Mouse (Mus musculus): ENCODE measurements around the gene Col20a1. TPM values are rescaled to one million over a fixed set of nuclear protein-coding genes. Genes with fewer than 3 reads are reported as not detected.

The Col20a1 gene
- polyA plus RNA-seq, 1 experiment: 0.24 TPM

DNA sequence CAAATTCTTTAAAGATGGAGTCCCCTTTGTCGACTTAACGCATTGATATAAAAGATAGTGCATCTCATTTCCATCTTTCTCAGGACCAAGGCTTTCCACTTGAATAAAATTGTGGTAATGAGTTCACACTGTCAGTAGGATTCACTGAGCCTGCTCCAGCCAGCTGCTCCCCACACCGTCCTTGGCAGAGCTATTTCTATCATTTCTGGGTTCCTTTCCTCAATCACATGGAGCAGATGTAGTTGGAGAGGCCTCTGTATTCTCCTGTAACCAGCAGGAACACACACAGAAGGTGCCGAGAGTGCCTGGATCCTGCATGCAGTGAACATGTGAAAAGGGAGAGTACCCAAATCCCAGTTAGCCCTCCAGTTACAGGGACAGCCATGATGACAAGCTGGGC is 4.0 kb downstream of the Col20a1 start:
- H3K4me3 ChIP-seq: no peak overlapping the region
- no peak overlapping the region for H3ac ChIP-seq (ENCODE audit: control insufficient read depth, insufficient read length)
- H3K27me3 ChIP-seq (ENCODE audit: control insufficient read depth, insufficient read depth, insufficient read length): peaks cover 5% of the 10 kb centered on the region
- H3K36me3 ChIP-seq (ENCODE audit: control insufficient read depth, insufficient read depth): no peaks in the 10 kb centered on the region
- H3K4me2 ChIP-seq (ENCODE audit: low read depth): no peak overlapping the region
- TF ChIP-seq CEBPB (IDR thresholded peaks at IDR 0.05; ENCODE audit: insufficient read depth, poor library complexity, severe bottlenecking): no peak
- TF ChIP-seq MYOG (IDR thresholded peaks at IDR 0.05; ENCODE audit: control insufficient read depth in 1 of 3, insufficient read depth in 1 of 3, insufficient read length in 2 of 3, low read depth in 2 of 3): no peak
- TF ChIP-seq POLR2AphosphoS2 (IDR thresholded peaks at IDR 0.05; ENCODE audit: insufficient read length, low read depth): peak; percentile 37
- no peaks in the 10 kb centered on the region for H3K79me2 ChIP-seq (ENCODE audit: control insufficient read depth, insufficient read depth)

DNA sequence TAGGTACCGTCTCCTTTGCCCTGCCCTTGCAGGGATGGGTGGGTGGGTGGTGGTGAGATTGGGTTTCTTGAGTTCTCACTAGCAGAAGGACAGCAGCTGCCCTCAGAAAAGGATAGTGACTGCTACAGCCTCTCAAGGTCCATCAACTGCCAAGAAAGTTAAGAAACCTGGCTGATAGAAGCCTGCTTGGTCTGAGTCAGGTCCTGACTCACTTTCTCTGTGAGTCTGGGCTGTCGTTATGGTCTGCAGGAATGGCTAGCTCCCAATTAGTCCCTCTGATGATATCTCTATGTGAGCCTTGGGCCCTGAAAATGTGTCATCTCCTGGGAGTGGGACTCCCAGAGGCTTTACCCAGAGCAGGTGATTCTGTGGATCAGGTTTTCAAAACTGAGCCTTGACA is 8.0 kb downstream of the Col20a1 start:
- TF ChIP-seq REST (IDR thresholded peaks at IDR 0.05; ENCODE audit: insufficient read depth, insufficient read length): no peak
- Histone ChIP-seq H3ac (ENCODE audit: control insufficient read depth, insufficient read length) (no peak overlapping the region), H3K4me2 (ENCODE audit: low read depth) (no peak overlapping the region), H3K4me3 (no peak overlapping the region), H3K79me2 (ENCODE audit: control insufficient read depth, insufficient read depth) (no peaks in the 10 kb centered on the region), H3K36me3 (ENCODE audit: control insufficient read depth, insufficient read depth) (no peaks in the 10 kb centered on the region), H3K27me3 (ENCODE audit: control insufficient read depth, insufficient read depth, insufficient read length) (peaks cover 10% of the 10 kb centered on the region)

DNA sequence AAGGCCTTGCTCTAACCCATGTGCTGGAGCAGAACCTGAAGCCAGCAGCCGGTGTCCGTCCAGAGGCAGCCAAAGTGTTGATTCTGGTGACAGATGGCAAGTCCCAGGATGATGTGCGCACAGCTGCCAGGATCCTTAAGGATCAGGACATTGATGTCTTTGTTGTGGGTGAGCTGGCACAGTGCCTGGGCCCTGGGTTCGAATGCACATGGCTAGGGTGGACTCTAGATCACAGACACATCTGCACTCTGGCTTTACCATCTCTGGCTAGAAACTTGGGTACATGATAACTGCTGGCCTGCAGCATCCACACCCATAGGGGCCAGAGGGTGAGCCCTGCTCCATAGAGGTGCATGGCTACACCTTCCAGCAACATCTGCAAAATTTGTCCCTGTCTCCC is 9.1 kb downstream of the Col20a1 start:
- H3K27me3 ChIP-seq (ENCODE audit: control insufficient read depth, insufficient read depth, insufficient read length): peaks cover 18% of the 10 kb centered on the region
- H3K79me2 ChIP-seq (ENCODE audit: control insufficient read depth, insufficient read depth): no peaks in the 10 kb centered on the region
- no peak overlapping the region for H3K4me2 ChIP-seq (ENCODE audit: low read depth)

DNA sequence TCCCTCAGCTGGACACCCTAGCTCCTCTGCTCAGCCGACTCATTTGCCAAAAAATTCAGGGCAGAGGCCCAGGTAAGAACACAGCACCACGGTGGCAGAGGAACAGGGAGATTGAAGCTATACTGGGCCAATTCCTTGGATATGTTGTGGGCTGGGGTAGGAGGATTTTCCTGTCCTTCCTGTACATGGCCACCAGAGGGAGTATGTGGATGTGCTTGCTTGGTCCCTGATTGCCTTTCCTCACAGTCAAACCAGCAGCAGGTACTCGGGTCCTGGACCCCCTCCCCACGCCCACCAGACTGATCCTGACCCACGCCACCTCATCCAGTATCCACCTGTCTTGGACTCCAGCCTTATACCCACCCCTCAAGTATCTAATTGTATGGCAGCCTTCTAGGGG is 10.1 kb downstream of the Col20a1 start:
- H3K27me3 ChIP-seq (ENCODE audit: control insufficient read depth, insufficient read depth, insufficient read length): peaks cover 28% of the 10 kb centered on the region
- H3ac ChIP-seq (ENCODE audit: control insufficient read depth, insufficient read length): no peak overlapping the region
- no peak overlapping the region for H3K4me3 ChIP-seq
- H3K36me3 ChIP-seq (ENCODE audit: control insufficient read depth, insufficient read depth): no peaks in the 10 kb centered on the region
- no peaks in the 10 kb centered on the region for H3K79me2 ChIP-seq (ENCODE audit: control insufficient read depth, insufficient read depth)
- TF ChIP-seq REST (IDR thresholded peaks at IDR 0.05; ENCODE audit: insufficient read depth, insufficient read length) (no peak), CEBPB (IDR thresholded peaks at IDR 0.05; ENCODE audit: insufficient read depth, poor library complexity, severe bottlenecking) (no peak), E2F4 (IDR thresholded peaks at IDR 0.05; ENCODE audit: insufficient read depth) (no peak), USF1 (IDR thresholded peaks at IDR 0.05; ENCODE audit: low read depth) (no peak), TCF3 (IDR thresholded peaks at IDR 0.05; ENCODE audit: insufficient read length, low read depth) (no peak), MAX (IDR thresholded peaks at IDR 0.05; ENCODE audit: low read depth) (no peak), SRF (IDR thresholded peaks at IDR 0.05; ENCODE audit: control insufficient read depth, insufficient read length, low read depth) (no peak), POLR2AphosphoS2 (IDR thresholded peaks at IDR 0.05; ENCODE audit: insufficient read length, low read depth) (no peak)
- no peak overlapping the region for H3K4me2 ChIP-seq (ENCODE audit: low read depth)

More for the DNA sequence above, 9.1 kb downstream of the Col20a1 start:
- peak; percentile 9 for TF ChIP-seq POLR2AphosphoS2 (IDR thresholded peaks at IDR 0.05; ENCODE audit: insufficient read length, low read depth)
- TF ChIP-seq USF1 (IDR thresholded peaks at IDR 0.05; ENCODE audit: low read depth): no peak
- TF ChIP-seq TCF12 (IDR thresholded peaks at IDR 0.05; ENCODE audit: insufficient read depth, poor library complexity, severe bottlenecking): no peak
- H3K36me3 ChIP-seq (ENCODE audit: control insufficient read depth, insufficient read depth): no peaks in the 10 kb centered on the region
- no peak overlapping the region for H3ac ChIP-seq (ENCODE audit: control insufficient read depth, insufficient read length)
- H3K4me3 ChIP-seq: no peak overlapping the region

DNA sequence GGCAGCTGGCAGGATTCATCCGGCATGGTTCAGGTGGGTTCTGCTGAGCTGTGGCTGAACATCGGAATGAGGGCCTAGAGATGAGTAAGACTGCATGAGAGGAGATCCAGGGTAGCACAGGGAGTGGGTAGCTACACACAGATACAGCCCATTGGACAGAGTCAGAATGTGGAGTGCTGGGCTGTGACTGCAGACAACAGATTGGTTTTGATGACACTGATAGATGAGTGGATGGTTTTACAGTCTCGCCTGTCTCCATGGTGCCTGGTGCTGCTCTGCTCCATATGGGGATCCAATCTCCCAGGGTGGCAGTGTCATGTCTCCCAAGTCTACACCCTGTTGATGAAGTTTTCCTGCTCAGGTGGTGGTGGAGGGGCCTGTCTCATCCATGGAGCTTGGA is 10.6 kb downstream of the Col20a1 start:
- Histone ChIP-seq H3K27me3 (ENCODE audit: control insufficient read depth, insufficient read depth, insufficient read length) (peaks cover 33% of the 10 kb centered on the region), H3K79me2 (ENCODE audit: control insufficient read depth, insufficient read depth) (no peaks in the 10 kb centered on the region), H3ac (ENCODE audit: control insufficient read depth, insufficient read length) (no peak overlapping the region), H3K4me3 (no peak overlapping the region), H3K36me3 (ENCODE audit: control insufficient read depth, insufficient read depth) (no peaks in the 10 kb centered on the region), H3K4me2 (ENCODE audit: low read depth) (no peak overlapping the region)
- TF ChIP-seq SRF (IDR thresholded peaks at IDR 0.05; ENCODE audit: control insufficient read depth, insufficient read length, low read depth): no peak
- no peak for TF ChIP-seq POLR2AphosphoS2 (IDR thresholded peaks at IDR 0.05; ENCODE audit: insufficient read length, low read depth)
- TF ChIP-seq POLR2A (IDR thresholded peaks at IDR 0.05; ENCODE audit: insufficient read length, low read depth): no peak
- no peak for TF ChIP-seq REST (IDR thresholded peaks at IDR 0.05; ENCODE audit: insufficient read depth, insufficient read length)
- TF ChIP-seq USF1 (IDR thresholded peaks at IDR 0.05; ENCODE audit: low read depth): no peak
- no peak for TF ChIP-seq MAX (IDR thresholded peaks at IDR 0.05; ENCODE audit: low read depth)
- TF ChIP-seq E2F4 (IDR thresholded peaks at IDR 0.05; ENCODE audit: insufficient read depth): no peak
- TF ChIP-seq MYOD1 (IDR thresholded peaks at IDR 0.05; ENCODE audit: control insufficient read depth in 1 of 3, insufficient read length in 2 of 3, low read depth in 2 of 3): no peak
- TF ChIP-seq MYOG (IDR thresholded peaks at IDR 0.05; ENCODE audit: control insufficient read depth in 1 of 3, insufficient read depth in 1 of 3, insufficient read length in 2 of 3, low read depth in 2 of 3): no peak
- no peak for TF ChIP-seq CEBPB (IDR thresholded peaks at IDR 0.05; ENCODE audit: insufficient read depth, poor library complexity, severe bottlenecking)
- no peak for TF ChIP-seq TCF12 (IDR thresholded peaks at IDR 0.05; ENCODE audit: insufficient read depth, poor library complexity, severe bottlenecking)
- no peak for TF ChIP-seq TCF3 (IDR thresholded peaks at IDR 0.05; ENCODE audit: insufficient read length, low read depth)

DNA sequence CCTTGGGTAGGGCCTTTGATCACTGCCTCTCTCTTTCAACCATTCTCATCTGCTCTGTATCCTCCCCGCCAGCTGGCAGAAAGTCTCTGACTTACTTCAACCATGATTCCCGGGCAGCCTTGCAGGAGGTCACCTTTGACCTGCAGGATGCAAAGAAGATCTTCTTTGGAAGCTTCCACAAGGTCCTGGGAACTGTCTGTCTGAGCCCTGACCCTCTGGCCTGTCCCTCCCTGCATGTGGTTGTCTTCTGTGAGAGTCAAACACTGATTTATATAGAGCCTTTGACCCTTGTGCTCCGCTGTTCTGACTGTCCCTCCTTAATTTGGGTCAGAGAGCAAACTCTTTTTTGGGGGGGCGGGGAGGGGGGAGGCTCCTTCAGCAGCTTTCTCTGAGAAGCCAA is 20.7 kb downstream of the Col20a1 start:
- Histone ChIP-seq H3K27me3 (ENCODE audit: control insufficient read depth, insufficient read depth, insufficient read length) (peaks cover 59% of the 10 kb centered on the region), H3K79me2 (ENCODE audit: control insufficient read depth, insufficient read depth) (no peaks in the 10 kb centered on the region), H3ac (ENCODE audit: control insufficient read depth, insufficient read length) (no peak overlapping the region), H3K4me2 (ENCODE audit: low read depth) (no peak overlapping the region), H3K36me3 (ENCODE audit: control insufficient read depth, insufficient read depth) (no peaks in the 10 kb centered on the region), H3K4me3 (no peak overlapping the region)
- TF ChIP-seq REST (IDR thresholded peaks at IDR 0.05; ENCODE audit: insufficient read depth, insufficient read length): no peak
- no peak for TF ChIP-seq TCF12 (IDR thresholded peaks at IDR 0.05; ENCODE audit: insufficient read depth, poor library complexity, severe bottlenecking)
